Mouse (Mus musculus): Measurements from ENCODE around the gene Fbxw5.

GRCm38 (mm10) chr2:25497846-25498575 lies 2.5 kb upstream of the Fbxw5 start:
- TF ChIP-seq POLR2A (IDR thresholded peaks at IDR 0.05; ENCODE audit: borderline replicate concordance, insufficient read depth, low read length) (no peak), CTCF (IDR thresholded peaks at IDR 0.05; ENCODE audit: borderline replicate concordance, insufficient read depth, low read depth, low read length) (no peak)

Measured in cerebellum, adult 2 months (tissue).